Mouse (Mus musculus): Measurements from ENCODE around the gene Ifi209. TPM values are rescaled to one million over a fixed set of nuclear protein-coding genes. Genes with fewer than 3 reads are reported as not detected.

Ifi209 gene
- polyA plus RNA-seq, 1 experiment = 2.0 TPM

Other genes with a start within 250 kb of the Ifi209 start
- 0.42 TPM in 1 of 2 replicates, not detected in the other for gene Ifi206, start 139.9 kb upstream of the Ifi209 start, polyA plus RNA-seq (2012; ENCODE audit: insufficient read depth, insufficient read length, missing spikeins)
- gene Ifi214, start 95.0 kb upstream of the Ifi209 start, polyA plus RNA-seq (2012; ENCODE audit: insufficient read depth, insufficient read length, missing spikeins) = not detected in 2 replicates
- 1.3 TPM in 1 of 2 replicates, not detected in the other for gene Ifi213, start 31.6 kb upstream of the Ifi209 start, polyA plus RNA-seq (2012; ENCODE audit: insufficient read depth, insufficient read length, missing spikeins)
- gene Ifi208, start 42.8 kb downstream of the Ifi209 start, polyA plus RNA-seq (2012; ENCODE audit: insufficient read depth, insufficient read length, missing spikeins) = 1.1 TPM in 1 of 2 replicates, not detected in the other
- gene Ifi207, start 110.8 kb downstream of the Ifi209 start, polyA plus RNA-seq (2012; ENCODE audit: insufficient read depth, insufficient read length, missing spikeins) = 7.1 and 7.6 TPM in 2 replicates
- gene Ifi204, start 136.0 kb downstream of the Ifi209 start, polyA plus RNA-seq (2012; ENCODE audit: insufficient read depth, insufficient read length, missing spikeins) = 8.9 and 9.4 TPM in 2 replicates

All from brown adipose tissue, adult 24 weeks (tissue).